Mouse (Mus musculus) CH12.LX (cell line): ENCODE data around the gene Ube2f. TPM values are rescaled to one million over a fixed set of nuclear protein-coding genes. Genes with fewer than 3 reads are reported as not detected.

Experiments
- DNase-seq: peaks from one replicate; pipeline ENCODE4 v3.0.0-alpha.2; 2013; ENCODE audit errors: extremely low read depth
- H3K27ac ChIP-seq: 2 replicates; pipeline ENCODE4 v1.5.1; 2012; ENCODE audit warnings: low read depth, mild to moderate bottlenecking, control low read depth, moderate library complexity; ENCODE audit not compliant: insufficient read depth
- H3K27me3 ChIP-seq: replicated peaks from 2 replicates; pipeline ENCODE3; 2012; ENCODE audit warnings: inconsistent platforms
- H3K36me3 ChIP-seq, 2 experiments: replicated peaks in 1 of 2; 2 replicates each; pipeline versions ENCODE3 to v1.6.1; 2012; ENCODE audit warnings: inconsistent platforms in 1 of 2, low read length in 1 of 2, mild to moderate bottlenecking in 1 of 2, mixed read lengths in 1 of 2, moderate library complexity in 1 of 2; ENCODE audit not compliant: control insufficient read depth in 1 of 2, insufficient read depth in 1 of 2
- H3K4me1 ChIP-seq, 2 experiments: 2 replicates each; pipeline ENCODE4 v1.6.1; 2012; ENCODE audit warnings: inconsistent platforms in 1 of 2, moderate library complexity in 1 of 2; ENCODE audit not compliant: insufficient read depth in 2 of 2, control insufficient read depth in 1 of 2
- H3K4me2 ChIP-seq: 2 replicates; pipeline ENCODE4 v1.6.1; 2012; ENCODE audit warnings: low read depth, mild to moderate bottlenecking, control low read depth; ENCODE audit not compliant: poor library complexity, insufficient read depth, severe bottlenecking
- H3K4me3 ChIP-seq, 3 experiments: fragments of 150-350 bp in 1 of 3; sonication (generic) in 1 of 3; replicated peaks in 1 of 3; 2 replicates each; pipeline versions ENCODE3 to v1.5.1; 2011 to 2012; ENCODE audit warnings: low read depth in 2 of 3, low read length in 2 of 3, mild to moderate bottlenecking in 2 of 3, moderate library complexity in 2 of 3, control low read depth in 1 of 3, improper control_type of control experiment in 1 of 3, inconsistent platforms in 1 of 3, mixed read lengths in 1 of 3; ENCODE audit not compliant: poor library complexity in 1 of 3
- H3K79me2 ChIP-seq: replicated peaks from 2 replicates; pipeline ENCODE4 v1.6.1; 2012; ENCODE audit warnings: mild to moderate bottlenecking, moderate library complexity; ENCODE audit not compliant: control insufficient read depth, poor library complexity, insufficient read depth, severe bottlenecking; ENCODE audit errors: extremely low read depth
- H3K9ac ChIP-seq: 2 replicates; pipeline ENCODE4 v1.6.1; 2012; ENCODE audit warnings: low read depth, mild to moderate bottlenecking, control low read depth, moderate library complexity; ENCODE audit not compliant: insufficient read depth
- H3K9me3 ChIP-seq: replicated peaks from 2 replicates; pipeline ENCODE3; 2012; ENCODE audit warnings: low read length, inconsistent platforms, mixed read lengths
- BHLHE40 ChIP-seq: IDR thresholded peaks from 2 replicates; pipeline ENCODE4 v1.6.1; 2011; ENCODE audit warnings: mild to moderate bottlenecking, low read depth, low read length, improper control_type of control experiment
- CTCF ChIP-seq, 2 experiments: IDR thresholded peaks in 1 of 2; conservative IDR thresholded peaks in 1 of 2; 2 replicates each; pipeline ENCODE4 v1.5.1; 2011 to 2012; ENCODE audit warnings: low read depth in 2 of 2, low read length in 2 of 2, improper control_type of control experiment in 1 of 2, inconsistent platforms in 1 of 2, mild to moderate bottlenecking in 1 of 2, moderate library complexity in 1 of 2
- E2F4 ChIP-seq: IDR thresholded peaks from 2 replicates; pipeline ENCODE4 v1.6.1; 2011; ENCODE audit warnings: low read depth, low read length, improper control_type of control experiment; ENCODE audit not compliant: insufficient replicate concordance
- ELF1 ChIP-seq: IDR thresholded peaks from 2 replicates; pipeline ENCODE4 v1.6.1; 2014; ENCODE audit warnings: low read depth, mild to moderate bottlenecking, inconsistent platforms, low read length, improper control_type of control experiment
- ETS1 ChIP-seq: conservative IDR thresholded peaks from 2 replicates; pipeline ENCODE4 v1.6.1; 2012; ENCODE audit warnings: low read depth, mild to moderate bottlenecking, inconsistent platforms, low read length, improper control_type of control experiment, moderate library complexity
- GABPA ChIP-seq: IDR thresholded peaks from 2 replicates; pipeline ENCODE4 v1.6.1; 2012; ENCODE audit warnings: low read depth, low read length, improper control_type of control experiment, inconsistent platforms; ENCODE audit not compliant: insufficient replicate concordance
- HCFC1 ChIP-seq: IDR thresholded peaks from 2 replicates; pipeline ENCODE4 v1.6.1; 2012; ENCODE audit warnings: low read depth, mild to moderate bottlenecking, inconsistent platforms, low read length, improper control_type of control experiment
- JUN ChIP-seq: IDR thresholded peaks from 2 replicates; pipeline ENCODE4 v1.6.1; 2011; ENCODE audit warnings: low read depth, mild to moderate bottlenecking, low read length, improper control_type of control experiment, moderate library complexity; ENCODE audit not compliant: insufficient read depth
- JUND ChIP-seq: conservative IDR thresholded peaks from 2 replicates; pipeline ENCODE4 v1.6.1; 2011; ENCODE audit warnings: low read depth, low read length, improper control_type of control experiment
- KAT2A ChIP-seq: IDR thresholded peaks from 2 replicates; pipeline ENCODE4 v1.6.1; 2012; ENCODE audit warnings: low read length, improper control_type of control experiment, inconsistent platforms; ENCODE audit not compliant: insufficient replicate concordance
- MAFK ChIP-seq: IDR thresholded peaks from 2 replicates; pipeline ENCODE4 v1.6.1; 2011; ENCODE audit warnings: low read length, improper control_type of control experiment; ENCODE audit not compliant: insufficient replicate concordance
- PAX5 ChIP-seq: IDR thresholded peaks from 2 replicates; pipeline ENCODE4 v1.6.1; 2012; ENCODE audit warnings: low read length, inconsistent platforms, mixed read lengths
- SMC3 ChIP-seq: IDR thresholded peaks from 2 replicates; pipeline ENCODE4 v1.6.1; 2011; ENCODE audit warnings: low read depth, low read length, improper control_type of control experiment
- TBP ChIP-seq: conservative IDR thresholded peaks from 2 replicates; pipeline ENCODE4 v1.6.1; 2011; ENCODE audit warnings: low read depth, low read length, improper control_type of control experiment
- TCF12 ChIP-seq: IDR thresholded peaks from 2 replicates; pipeline ENCODE4 v1.6.1; 2014; ENCODE audit warnings: low read depth, mild to moderate bottlenecking, inconsistent platforms, low read length, improper control_type of control experiment
- USF2 ChIP-seq: conservative IDR thresholded peaks from 2 replicates; pipeline ENCODE4 v1.6.1; 2011; ENCODE audit warnings: low read depth, low read length, improper control_type of control experiment
- ZC3H11A ChIP-seq: IDR thresholded peaks from 2 replicates; pipeline ENCODE4 v1.6.1; 2012; ENCODE audit warnings: low read depth, mild to moderate bottlenecking, inconsistent platforms, low read length, improper control_type of control experiment
- ZKSCAN1 ChIP-seq: IDR thresholded peaks from 2 replicates; pipeline ENCODE4 v1.6.1; 2012; ENCODE audit warnings: low read depth, inconsistent platforms, low read length, improper control_type of control experiment, borderline replicate concordance
- ZMIZ1 ChIP-seq: IDR thresholded peaks from 2 replicates; pipeline ENCODE4 v1.6.1; 2012; ENCODE audit warnings: low read depth, mild to moderate bottlenecking, inconsistent platforms, low read length, improper control_type of control experiment
- ZNF384 ChIP-seq: IDR thresholded peaks from 2 replicates; pipeline ENCODE4 v1.6.1; 2012; ENCODE audit warnings: low read depth, low read length, improper control_type of control experiment, inconsistent platforms
- dilution Hi-C: fragments of 300-500 bp; cut with MboI; formaldehyde crosslinking; loops from 2 replicates; pipeline ENCODE4 v1.14.3; 2020; ENCODE audit warnings: low sequenced_read_pairs; ENCODE audit not compliant: extremely low pct_unique_long_range_greater_than_20kb, extremely low pct_ligation_motif_present
- in situ Hi-C: fragments of 300-500 bp; cut with MboI; formaldehyde crosslinking; loops from 3 replicates; pipeline ENCODE4 v1.14.3; 2019; ENCODE audit warnings: low sequenced_read_pairs, low pct_ligation_motif_present, low pct_unique_long_range_greater_than_20kb, mixed read lengths
- polyA plus RNA-seq: library from polyadenylated mRNA; unstranded; fragments of >175 nt; gene quantifications from 2 replicates; pipeline ENCODE4 v1.2.1, GENCODE M21; 2012; ENCODE audit warnings: low read depth; ENCODE audit not compliant: insufficient read length
- total RNA-seq, 2 experiments: library from RNA; depleted of rRNA; stranded (reverse); fragments of 300-350 nt in 1 of 2; fragments of >200 nt in 1 of 2; gene quantifications; 2 replicates each; pipeline ENCODE4 v1.2.3; 2012 to 2014

Ube2f gene
- total and polyA plus RNA-seq, 3 experiments = 30.3 to 70.5 (median 58.1) TPM

DNA sequence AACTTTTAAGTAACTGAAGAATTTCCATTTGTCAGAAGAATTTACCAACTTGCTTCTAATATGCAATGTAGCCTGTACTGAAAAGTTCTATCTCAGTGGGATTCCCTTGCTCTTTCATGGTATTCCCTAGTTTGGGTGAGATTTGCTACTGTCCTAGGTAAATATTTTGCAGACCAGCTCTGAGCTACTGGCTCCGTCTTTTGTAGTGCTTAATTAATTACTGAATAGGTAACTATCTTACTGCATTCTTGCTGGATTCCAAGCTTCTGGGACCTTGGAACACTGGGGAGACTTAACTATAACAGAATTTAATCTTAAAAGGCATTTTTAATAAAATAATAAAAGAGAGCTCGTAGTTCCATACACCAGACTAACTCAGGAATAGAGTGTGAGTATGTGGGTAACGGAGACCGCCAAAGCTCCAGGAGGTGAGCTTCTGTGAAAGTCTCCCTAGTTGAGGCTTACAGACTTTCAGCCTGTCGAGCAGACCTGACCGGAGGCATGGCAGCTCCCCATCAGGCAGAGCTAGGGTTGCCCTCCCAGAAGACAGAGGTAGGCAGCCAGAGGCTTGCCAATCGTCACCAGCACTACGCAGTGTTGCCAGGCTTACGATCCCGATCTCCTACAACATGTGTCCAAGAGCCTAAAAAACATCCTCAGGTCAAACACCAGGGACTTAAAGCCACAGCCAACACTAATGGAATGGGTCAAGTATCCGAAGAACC is 42.2 kb downstream of the Ube2f start:
- TF ChIP-seq CTCF (conservative IDR thresholded peaks at IDR 0.05 in 1 of 2, IDR thresholded peaks at IDR 0.05 in 1 of 2; ENCODE audit: low read depth in 2 of 2, low read length in 2 of 2) (no peak), ZMIZ1 (no peak), SMC3 (no peak), ZNF384 (no peak), PAX5 (no peak), ETS1 (no peak), ELF1 (no peak), TBP (no peak), ZKSCAN1 (no peak), ZC3H11A (no peak)
- in situ Hi-C loops (no loop called here), dilution Hi-C loops (no loop called here)
- Histone ChIP-seq H3K9me3 (no peaks in the 10 kb centered on the region), H3K4me2 (no peak overlapping the region), H3K36me3 (peaks cover 13 to 68% of the 10 kb centered on the region in 2 experiments), H3K4me3 (no peak overlapping the region), H3K27me3 (no peaks in the 10 kb centered on the region), H3K79me2 (no peaks in the 10 kb centered on the region), H3K4me1 (peaks cover 0 to 4% of the 10 kb centered on the region in 2 experiments; a peak in 1 of 4 replicates), H3K9ac (no peak overlapping the region), H3K27ac (no peak overlapping the region)
- DNase-seq = no peak

DNA sequence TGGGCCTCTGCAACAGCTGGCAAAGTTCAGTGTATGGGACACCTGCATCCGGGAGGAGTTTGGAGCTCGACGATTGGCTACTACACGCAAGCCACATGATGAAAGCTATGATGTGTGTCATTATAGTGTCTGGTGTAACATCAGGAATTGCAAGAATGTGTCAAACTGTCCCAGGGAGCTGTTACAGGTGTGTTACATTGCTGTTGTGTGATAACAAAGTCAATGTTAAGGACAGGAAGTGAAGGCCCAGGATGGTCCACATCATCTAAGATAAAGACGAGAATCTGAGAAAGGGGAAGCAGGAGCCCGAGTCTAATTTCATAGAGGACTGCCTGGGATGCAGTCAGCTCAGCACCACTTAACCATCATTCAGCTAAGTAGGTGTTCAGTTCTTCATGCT is 45.4 kb downstream of the Ube2f start:
- no peak for TF ChIP-seq ZC3H11A
- TF ChIP-seq GABPA = no peak
- TF ChIP-seq ZKSCAN1 = no peak
- no peak for TF ChIP-seq ELF1
- TF ChIP-seq HCFC1 = no peak
- no peak for TF ChIP-seq E2F4
- TF ChIP-seq MAFK = no peak
- no peak for TF ChIP-seq BHLHE40
- no peak for TF ChIP-seq USF2
- no peak for TF ChIP-seq PAX5
- TF ChIP-seq ZNF384 = no peak
- no peak for TF ChIP-seq JUND
- no peak for TF ChIP-seq JUN
- no peak for TF ChIP-seq TCF12
- no peak for TF ChIP-seq KAT2A
- in situ Hi-C loops (no loop called here), dilution Hi-C loops (no loop called here)
- no peak overlapping the region for H3K4me2 ChIP-seq
- peaks cover 4% of the 10 kb centered on the region; the same call in 1 of the 2 replicates for H3K79me2 ChIP-seq
- H3K4me3 ChIP-seq = no peak overlapping the region
- no peaks in the 10 kb centered on the region for H3K9me3 ChIP-seq
- no peak overlapping the region for H3K9ac ChIP-seq
- no peak for DNase-seq
- peaks cover 4 to 40% of the 10 kb centered on the region in 2 experiments for H3K36me3 ChIP-seq
- H3K27ac ChIP-seq = no peak overlapping the region
- peaks cover 5 to 16% of the 10 kb centered on the region in 2 experiments for H3K4me1 ChIP-seq
- H3K27me3 ChIP-seq = no peaks in the 10 kb centered on the region
